Mouse (Mus musculus) midbrain, embryonic 14.5 days (tissue): ENCODE measurements at regions not wholly inside any gene's neighbourhood (a gene's known extent, or its start where the extent isn't known, plus 50 kb on each side); places are given as distances from the start of the nearest gene placed in this dataset.

Experiments used
- ATAC-seq: fragments of 200-750 bp; cut with Nextera tagmentation; 2 replicates; pipeline ENCODE4 v1.8.0; 2017; ENCODE audit warnings: moderate number of reproducible peaks, moderate library complexity; ENCODE audit not compliant: low FRiP score, low TSS enrichment
- DNase-seq: peaks from one replicate; pipeline ENCODE4 v3.0.0-alpha.2; 2015
- H3K27ac ChIP-seq: fragments of 300-500 bp; sonication (generic); replicated peaks from 2 replicates; pipeline ENCODE4 v1.5.1; 2014; ENCODE audit warnings: mild to moderate bottlenecking, low read depth, low read length, moderate library complexity
- H3K27me3 ChIP-seq: fragments of 300-500 bp; sonication (generic); 2 replicates; pipeline ENCODE4 v1.6.1; 2014; ENCODE audit warnings: low read length, control low read depth, mixed read lengths; ENCODE audit not compliant: control insufficient read depth, insufficient read depth
- H3K36me3 ChIP-seq: fragments of 300-500 bp; sonication (generic); 2 replicates; pipeline ENCODE4 v1.6.1; 2014; ENCODE audit warnings: low read length, control low read depth; ENCODE audit not compliant: control insufficient read depth, insufficient read depth
- H3K4me1 ChIP-seq: fragments of 300-500 bp; sonication (generic); 2 replicates; pipeline ENCODE4 v1.6.1; 2014; ENCODE audit warnings: mild to moderate bottlenecking, antibody characterized with exemption, low read length, control low read depth; ENCODE audit not compliant: control insufficient read depth, insufficient read depth
- H3K4me2 ChIP-seq: fragments of 300-500 bp; sonication (generic); 2 replicates; pipeline ENCODE4 v1.6.1; 2014; ENCODE audit warnings: mild to moderate bottlenecking, low read length, moderate library complexity
- H3K4me3 ChIP-seq: fragments of 300-500 bp; sonication (generic); replicated peaks from 2 replicates; pipeline ENCODE4 v1.5.1; 2014; ENCODE audit warnings: low read depth, low read length
- H3K9ac ChIP-seq: fragments of 300-500 bp; sonication (generic); replicated peaks from 2 replicates; pipeline ENCODE4 v1.6.1; 2014; ENCODE audit warnings: mild to moderate bottlenecking, low read length, moderate library complexity
- H3K9me3 ChIP-seq: fragments of 300-500 bp; sonication (generic); 2 replicates; pipeline ENCODE4 v1.6.1; 2016; ENCODE audit warnings: low read length, control low read depth, mixed read lengths; ENCODE audit not compliant: control insufficient read depth
- WGBS: fragments of 180-500 bp; shearing (Covaris S2); extraction: QIAGEN DNeasy Blood & Tissue Kit; methylation state at CpG from one replicate; pipeline ENCODE4 v1.1.7; 2014; 5-methylcytosine and 5-hydroxymethylcytosine counted together

DNA sequence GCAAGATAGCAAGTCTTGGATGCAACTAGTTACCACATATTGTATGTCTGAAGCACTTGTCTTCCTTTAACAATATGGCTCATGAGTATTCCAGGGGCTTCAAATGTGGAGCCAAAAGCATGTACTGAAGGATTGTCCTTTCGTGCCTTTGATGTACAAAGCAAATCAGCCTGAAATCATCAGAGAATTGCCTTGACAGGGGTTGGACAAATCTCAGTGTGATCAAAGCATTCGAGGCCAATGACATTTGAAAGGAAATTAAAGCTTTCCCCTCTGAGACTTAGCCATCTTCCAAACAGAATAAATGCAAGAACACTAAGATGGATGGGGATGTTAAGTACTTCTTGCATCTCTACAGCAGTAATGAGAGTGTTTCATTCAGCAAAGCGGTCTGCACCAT lies 1144.9 kb downstream of the Mat2b start:
- 20% methylated on average over 3 of the region's 3 CpGs for WGBS
- H3K36me3 ChIP-seq = no peaks in the 10 kb centered on the region
- H3K4me1 ChIP-seq = no peaks in the 10 kb centered on the region
- no peak overlapping the region for H3K9ac ChIP-seq
- no peaks in the 10 kb centered on the region for H3K9me3 ChIP-seq
- no peak overlapping the region for H3K4me3 ChIP-seq
- ATAC-seq = peak; percentile 34; the same call in 1 of the 2 replicates
- H3K27me3 ChIP-seq = no peaks in the 10 kb centered on the region
- no peak overlapping the region for H3K4me2 ChIP-seq
- peak; percentile 57 for DNase-seq
- H3K27ac ChIP-seq = no peak overlapping the region

DNA sequence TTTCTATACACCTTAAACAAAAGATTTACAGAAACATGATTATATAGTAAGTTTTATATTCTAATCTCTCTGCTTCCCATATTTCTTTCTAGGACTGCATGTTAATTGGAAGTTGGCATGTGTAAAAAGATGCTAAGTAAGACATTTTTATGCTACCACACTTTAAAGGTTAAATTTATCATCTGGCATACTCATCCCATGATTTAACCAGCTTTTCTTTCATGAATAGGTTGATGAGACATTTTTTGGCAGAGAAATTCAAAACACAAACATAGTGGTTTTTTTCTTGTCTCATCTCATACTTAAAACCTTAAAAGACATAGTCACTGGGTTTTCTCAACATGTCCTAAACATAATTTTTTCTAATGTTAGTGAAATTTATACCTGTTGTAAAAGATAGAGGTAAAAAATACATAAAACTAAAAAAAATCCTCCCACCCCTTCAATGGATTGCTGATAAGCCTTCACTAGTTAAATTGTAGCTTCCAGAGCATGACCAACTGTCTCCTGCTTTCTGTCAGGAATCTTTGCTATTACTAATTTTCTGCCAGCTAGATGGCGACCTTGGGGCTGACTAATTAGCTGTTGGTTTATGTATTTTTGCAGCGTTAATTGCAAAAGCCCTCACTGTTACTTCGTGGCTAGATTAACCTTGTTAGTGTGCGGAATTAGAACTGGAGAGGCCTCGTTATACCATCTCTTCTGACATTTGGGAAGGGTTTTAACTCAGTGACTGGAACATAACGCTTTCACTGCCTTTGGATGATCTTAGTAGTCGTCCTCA lies 1169.9 kb downstream of the Mat2b start:
- WGBS = 43% methylated on average over 7 of the region's 7 CpGs
- Histone ChIP-seq H3K27me3 (no peaks in the 10 kb centered on the region), H3K9ac (no peak overlapping the region), H3K4me2 (no peak overlapping the region), H3K4me3 (no peak overlapping the region), H3K9me3 (no peaks in the 10 kb centered on the region), H3K4me1 (no peaks in the 10 kb centered on the region), H3K27ac (0 out of 2 replicates have a peak overlapping the region, but pooled peaks have one; percentile 26), H3K36me3 (no peaks in the 10 kb centered on the region)
- ATAC-seq (no peak), DNase-seq (peak; percentile 38)

GRCm38 (mm10) chr11:39495253-39495652 lies 1199.8 kb downstream of the Mat2b start:
- DNase-seq = peak; percentile 18
- Histone ChIP-seq H3K9me3 (no peaks in the 10 kb centered on the region), H3K4me3 (no peak overlapping the region), H3K36me3 (no peaks in the 10 kb centered on the region), H3K4me1 (no peaks in the 10 kb centered on the region), H3K4me2 (no peak overlapping the region), H3K9ac (no peak overlapping the region), H3K27me3 (no peaks in the 10 kb centered on the region), H3K27ac (no peak overlapping the region)
- WGBS = 64% methylated on average over 4 of the region's 4 CpGs
- ATAC-seq = no peak

GRCm38 (mm10) chr11:39477136-39477535 lies 1217.9 kb downstream of the Mat2b start:
- Histone ChIP-seq H3K4me1 (no peaks in the 10 kb centered on the region), H3K27ac (no peak overlapping the region), H3K36me3 (no peaks in the 10 kb centered on the region), H3K9me3 (no peaks in the 10 kb centered on the region), H3K4me3 (no peak overlapping the region), H3K4me2 (no peak overlapping the region), H3K27me3 (no peaks in the 10 kb centered on the region), H3K9ac (no peak overlapping the region)
- ATAC-seq (no peak), DNase-seq (no peak)
- WGBS = 47% methylated on average over 8 of the region's 8 CpGs

- no peak overlapping the region for H3K9ac ChIP-seq
- ATAC-seq (no peak), DNase-seq (peak; percentile 41)
- no peaks in the 10 kb centered on the region for H3K4me1 ChIP-seq
- no peaks in the 10 kb centered on the region for H3K9me3 ChIP-seq
- 67% methylated on average over 5 of the region's 5 CpGs for WGBS
- H3K4me2 ChIP-seq = no peak overlapping the region
- no peaks in the 10 kb centered on the region for H3K36me3 ChIP-seq
- no peaks in the 10 kb centered on the region for H3K27me3 ChIP-seq
- H3K27ac ChIP-seq = 0 out of 2 replicates have a peak overlapping the region, but pooled peaks have one; percentile 32
- no peak overlapping the region for H3K4me3 ChIP-seq
Observed at GRCm38 (mm10) chr11:39453329-39453952, 1241.6 kb downstream of the Mat2b start.

- Histone ChIP-seq H3K4me3 (no peak overlapping the region), H3K9me3 (no peaks in the 10 kb centered on the region), H3K27ac (no peak overlapping the region), H3K4me2 (no peak overlapping the region), H3K4me1 (no peaks in the 10 kb centered on the region), H3K36me3 (no peaks in the 10 kb centered on the region), H3K27me3 (no peaks in the 10 kb centered on the region), H3K9ac (no peak overlapping the region)
- 82% methylated on average over 2 of the region's 2 CpGs for WGBS
- ATAC-seq (no peak), DNase-seq (no peak)
Observed at GRCm38 (mm10) chr11:39446374-39446773, 1248.6 kb downstream of the Mat2b start.

DNA sequence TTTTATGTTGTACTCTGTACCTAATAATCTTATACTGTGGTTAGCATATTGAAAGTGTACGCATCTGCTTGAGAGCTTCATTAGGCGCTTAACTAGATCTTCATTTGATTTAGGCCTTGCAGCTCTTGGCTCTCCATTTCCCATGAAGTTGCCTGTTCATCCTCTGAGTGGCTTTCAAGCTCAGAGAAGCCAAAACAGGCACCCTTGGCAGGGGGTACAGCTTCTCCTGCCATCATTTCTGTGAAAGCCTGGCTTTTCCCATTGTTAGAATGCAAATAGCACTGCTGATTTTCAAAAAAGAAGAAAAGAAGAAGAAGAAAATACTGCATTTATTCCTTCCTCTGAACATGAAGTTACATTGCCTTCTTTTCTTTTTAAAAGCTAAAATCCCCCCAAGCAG lies 1283.3 kb downstream of the Mat2b start:
- no peaks in the 10 kb centered on the region for H3K27me3 ChIP-seq
- H3K4me1 ChIP-seq = no peaks in the 10 kb centered on the region
- ATAC-seq (no peak), DNase-seq (peak; percentile 33)
- no peaks in the 10 kb centered on the region for H3K9me3 ChIP-seq
- no peak overlapping the region for H3K27ac ChIP-seq
- no peak overlapping the region for H3K4me2 ChIP-seq
- H3K4me3 ChIP-seq = no peak overlapping the region
- no peak overlapping the region for H3K9ac ChIP-seq
- 33% methylated on average over 2 of the region's 2 CpGs for WGBS
- H3K36me3 ChIP-seq = no peaks in the 10 kb centered on the region

DNA sequence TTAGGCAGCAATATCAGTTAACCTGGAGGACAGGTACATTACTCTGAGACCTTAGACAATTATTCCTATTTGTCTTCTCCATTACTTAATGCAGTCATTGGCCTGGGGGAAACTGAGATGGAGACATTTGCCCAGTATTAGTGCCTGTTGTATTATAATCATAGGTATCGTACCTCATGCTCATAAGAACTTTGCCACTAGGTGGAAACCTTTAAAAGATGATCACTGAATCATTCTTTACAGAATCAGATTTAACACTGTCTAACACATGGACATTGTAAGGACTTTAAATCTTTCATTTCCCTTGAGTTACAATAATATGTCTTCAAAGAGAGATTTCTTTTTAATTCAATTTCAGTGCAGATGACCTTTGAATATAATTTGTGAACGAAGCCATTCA lies 1283.8 kb downstream of the Mat2b start:
- no peak for ATAC-seq
- WGBS = 78% methylated on average over 2 of the region's 2 CpGs
- Histone ChIP-seq H3K27ac (no peak overlapping the region), H3K4me1 (no peaks in the 10 kb centered on the region), H3K9ac (no peak overlapping the region), H3K27me3 (no peaks in the 10 kb centered on the region), H3K4me2 (no peak overlapping the region), H3K4me3 (no peak overlapping the region), H3K9me3 (no peaks in the 10 kb centered on the region), H3K36me3 (no peaks in the 10 kb centered on the region)
- peak; percentile 58 for DNase-seq

GRCm38 (mm10) chr11:39364827-39365226 lies 1330.2 kb downstream of the Mat2b start:
- Histone ChIP-seq H3K4me2 (no peak overlapping the region), H3K4me3 (no peak overlapping the region), H3K9me3 (no peaks in the 10 kb centered on the region), H3K4me1 (no peaks in the 10 kb centered on the region), H3K27me3 (no peaks in the 10 kb centered on the region), H3K36me3 (no peaks in the 10 kb centered on the region), H3K9ac (no peak overlapping the region), H3K27ac (no peak overlapping the region)
- DNase-seq (peak; percentile 14), ATAC-seq (no peak)
